Mouse (Mus musculus) sigmoid colon, adult 10 weeks (tissue): ENCODE data around the gene 5430427O19Rik. TPM values are rescaled to one million over a fixed set of nuclear protein-coding genes. Genes with fewer than 3 reads are reported as not detected.

ENCODE experiments used
- polyA plus RNA-seq: library from polyadenylated mRNA; stranded (reverse); fragments of 350-450 nt; fragmentation: Illumina TruSeq; extraction: RNeasy Lipid Tissue Mini Kit (QIAGEN cat#74804); gene quantifications from one replicate; pipeline ENCODE4 v1.2.3, GENCODE M21; 2014; ENCODE audit warnings: low read depth, low replicate concordance

Gene 5430427O19Rik
- polyA plus RNA-seq = 2.7 TPM

DNA sequence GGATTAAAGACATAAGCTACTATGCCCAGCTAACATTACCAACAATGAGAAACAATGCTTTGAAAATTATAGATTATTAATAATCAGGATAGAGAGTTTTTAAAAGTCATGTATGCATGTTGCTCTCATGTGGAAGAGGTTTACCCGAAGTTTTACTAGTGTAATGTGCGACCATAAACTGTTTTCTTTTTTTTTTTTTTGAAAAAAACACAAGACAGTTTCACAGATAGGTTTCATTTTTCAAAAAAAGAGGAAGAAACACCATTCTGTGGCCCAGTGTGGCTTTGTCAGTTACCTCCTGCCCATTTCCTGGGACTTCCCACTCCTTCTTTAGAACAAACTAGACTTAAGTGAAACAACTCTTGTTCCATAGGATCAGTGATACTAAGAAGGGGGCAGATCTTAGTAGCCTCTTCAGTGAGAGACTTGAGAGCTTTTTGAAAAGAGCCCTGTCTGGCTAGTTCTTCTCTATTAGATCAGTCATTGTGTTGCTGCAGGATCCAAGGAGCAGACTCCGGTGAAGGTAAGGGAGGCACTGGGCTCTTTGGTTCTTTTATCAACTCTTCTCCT, at the start of gene 5430427O19Rik:
Gene 5430427O19Rik, plus strand, starts transcription at position 441 of the 570 bp plus-strand sequence.

Other genes starting within 250 kb of the 5430427O19Rik start
- gene Gk, start 93.5 kb upstream of the 5430427O19Rik start, polyA plus RNA-seq = 104 TPM
- not detected for gene Samt3, start 173.8 kb downstream of the 5430427O19Rik start, polyA plus RNA-seq